Mouse (Mus musculus) adipocyte (in vitro differentiated cells): ENCODE measurements at regions not wholly inside any gene's neighbourhood (a gene's known extent, or its start where the extent isn't known, plus 50 kb on each side); places are given as distances from the start of the nearest gene placed in this dataset.

Experiments
- DNase-seq: peaks from one replicate; pipeline ENCODE4 v3.0.0-alpha.2; 2016; ENCODE audit warnings: low spot score

- DNase-seq: no peak
Observed at GRCm38 (mm10) chr15:62743879-62744278, 1101.1 kb downstream of the Gsdmc2 start.

GRCm38 (mm10) chr15:62740746-62741145 is 1104.2 kb downstream of the Gsdmc2 start:
- DNase-seq: no peak

DNA sequence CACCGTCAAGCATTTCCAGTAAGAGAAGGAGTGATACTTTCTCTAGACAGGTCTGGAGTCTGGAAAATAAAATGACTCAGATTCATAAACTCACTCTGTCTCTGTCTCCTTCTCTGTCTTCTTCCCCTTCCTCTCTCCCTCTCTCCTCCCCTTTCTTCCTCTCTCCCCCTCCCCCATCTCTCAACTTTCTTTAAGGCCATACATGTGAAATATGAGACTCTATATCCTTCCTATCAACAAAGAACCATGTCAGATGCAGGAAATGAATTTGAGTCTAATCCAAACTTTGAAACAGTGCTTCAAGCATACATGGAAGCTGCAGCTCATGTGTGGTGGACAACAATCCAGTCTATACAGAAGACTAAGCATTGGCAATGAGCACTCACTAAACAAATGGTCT is 1109.6 kb downstream of the Gsdmc2 start:
- DNase-seq: no peak

GRCm38 (mm10) chr15:62734900-62735299 is 1110.1 kb downstream of the Gsdmc2 start:
- no peak for DNase-seq

- no peak for DNase-seq
Observed at GRCm38 (mm10) chr15:62730524-62730923, 1114.5 kb downstream of the Gsdmc2 start.

GRCm38 (mm10) chr15:62714265-62714664 is 1130.7 kb downstream of the Gsdmc2 start:
- DNase-seq: no peak

DNA sequence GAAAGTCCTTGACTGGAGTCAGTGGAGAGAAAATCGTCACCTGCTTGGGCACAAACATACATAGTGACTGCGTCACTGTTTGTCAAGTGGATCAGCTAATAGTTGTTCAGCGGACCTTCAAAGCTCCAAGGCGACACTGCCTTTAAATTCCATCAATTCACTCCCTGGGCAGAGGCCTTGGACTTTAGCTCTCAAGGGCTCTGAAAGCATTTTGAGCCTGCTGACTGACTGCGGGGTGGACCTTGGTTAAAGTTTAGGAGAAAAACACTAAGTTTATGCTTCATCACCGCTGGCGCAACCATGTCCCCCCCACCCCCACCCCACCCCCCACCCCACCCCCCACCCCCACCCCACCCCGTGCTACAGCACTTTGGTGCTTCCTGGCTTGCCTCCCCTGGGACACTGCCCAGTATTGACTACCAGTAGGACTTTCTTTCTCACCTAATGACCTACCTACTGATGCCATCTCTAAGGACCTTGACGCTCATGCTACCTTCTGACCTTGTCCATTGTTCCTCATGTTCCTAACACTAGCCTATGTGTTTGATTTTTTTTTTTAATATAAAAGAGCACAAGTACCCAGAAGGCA is 1132.3 kb downstream of the Gsdmc2 start:
- no peak for DNase-seq

GRCm38 (mm10) chr15:62712060-62712542 is 1132.9 kb downstream of the Gsdmc2 start:
- no peak for DNase-seq

GRCm38 (mm10) chr15:62709546-62709945 is 1135.4 kb downstream of the Gsdmc2 start:
- DNase-seq: peak; percentile 40

DNA sequence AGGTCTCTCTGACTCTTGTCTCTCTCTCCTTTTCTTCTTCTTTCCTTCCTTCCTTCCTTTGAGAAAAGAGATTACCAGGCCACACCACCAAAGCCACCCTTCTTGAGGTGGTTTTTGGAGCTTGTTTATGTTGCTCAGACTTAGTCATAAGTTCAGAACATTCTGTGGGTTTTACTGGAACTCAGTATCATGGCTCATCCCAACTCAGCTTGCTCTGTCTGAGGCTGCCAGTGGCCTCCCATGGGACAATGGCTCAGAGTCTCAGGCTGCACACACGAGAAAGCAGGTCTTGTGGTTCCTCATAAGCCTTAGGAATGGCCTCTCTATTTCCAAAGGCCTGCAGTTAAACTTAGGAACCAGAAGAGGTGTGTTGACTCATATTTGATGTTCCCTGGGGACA is 1146.4 kb downstream of the Gsdmc2 start:
- peak; percentile 78 for DNase-seq

DNA sequence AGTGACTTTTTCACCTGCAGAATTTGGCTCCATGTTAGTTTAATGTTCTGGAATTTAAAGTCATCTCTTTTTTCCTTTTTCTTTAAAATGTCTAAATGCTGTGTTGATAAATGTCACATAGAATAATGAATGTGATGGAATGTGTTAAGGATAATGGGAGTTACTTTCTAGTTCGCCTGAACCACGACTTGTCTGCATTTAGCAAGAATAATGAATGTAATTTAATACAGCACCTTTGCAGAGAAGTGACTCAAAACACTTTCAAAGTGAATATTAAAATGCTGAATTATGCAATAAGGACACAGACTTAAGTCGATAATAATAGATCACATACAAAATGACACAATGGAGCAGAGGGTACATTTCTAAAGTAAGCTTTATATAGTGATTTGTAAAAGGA is 1150.2 kb downstream of the Gsdmc2 start:
- DNase-seq: no peak

GRCm38 (mm10) chr15:62693671-62694070 is 1151.3 kb downstream of the Gsdmc2 start:
- DNase-seq: no peak

DNA sequence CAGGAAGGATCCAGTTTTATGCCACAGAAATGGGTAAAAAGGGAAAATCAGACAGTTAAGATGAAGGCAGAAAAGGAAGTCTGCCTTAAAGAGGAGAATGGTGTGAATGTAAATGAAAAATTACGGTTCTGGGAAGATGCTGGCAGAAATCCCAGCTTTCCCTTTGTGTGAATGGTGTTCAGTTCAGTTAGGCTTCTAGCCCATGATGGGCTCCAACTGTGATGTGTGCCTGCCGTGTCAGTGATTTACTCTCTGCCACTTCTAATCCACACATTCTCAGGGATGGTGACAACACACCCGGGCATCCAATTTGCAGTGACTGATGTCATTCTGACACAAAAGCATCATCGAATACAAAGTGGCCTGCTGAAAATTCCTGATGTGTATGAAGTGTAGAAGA is 1171.6 kb downstream of the Gsdmc2 start:
- DNase-seq: no peak

- peak; percentile 78 for DNase-seq
Observed at GRCm38 (mm10) chr15:62670026-62670425, 1175.0 kb downstream of the Gsdmc2 start.

DNA sequence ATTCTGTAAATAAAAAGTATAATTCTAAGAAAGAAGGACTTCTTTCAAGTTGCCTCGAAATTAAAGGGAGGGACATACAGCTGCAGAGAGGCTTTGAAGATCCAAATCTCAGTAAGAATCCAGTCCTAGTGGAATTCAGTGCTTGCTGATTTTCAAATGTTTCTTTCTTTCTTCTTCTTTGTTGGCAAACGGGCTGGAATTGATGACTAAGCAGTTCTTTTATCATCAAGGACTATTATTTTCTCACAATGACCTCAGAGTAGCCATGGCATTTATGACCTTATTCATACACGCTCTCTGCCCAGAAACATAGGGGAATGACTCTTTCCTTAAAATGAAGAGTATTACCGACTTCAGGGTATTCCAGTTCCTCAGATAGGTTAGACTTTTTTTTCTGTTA is 1185.9 kb downstream of the Gsdmc2 start:
- no peak for DNase-seq

DNA sequence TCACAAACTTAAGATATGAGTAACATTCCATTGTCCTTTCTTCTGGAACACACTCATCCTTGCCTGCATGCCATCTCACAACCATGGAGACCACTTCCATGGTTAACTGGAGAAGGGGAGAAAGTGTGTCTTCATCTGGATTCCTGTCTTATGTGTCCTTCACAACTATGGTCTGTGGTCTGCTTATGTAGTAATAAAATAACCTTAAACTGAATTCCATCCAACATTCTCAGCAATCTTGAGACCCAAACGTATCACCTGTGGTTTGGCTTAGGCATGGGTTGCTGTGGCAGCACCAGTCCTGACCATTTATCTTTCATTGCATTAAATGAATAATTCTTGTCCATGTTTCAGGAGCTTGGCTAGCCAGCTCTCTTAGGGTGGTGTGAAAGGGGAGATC is 1186.3 kb downstream of the Gsdmc2 start:
- no peak for DNase-seq

- no peak for DNase-seq
Observed at GRCm38 (mm10) chr15:62646476-62647168, 1198.4 kb downstream of the Gsdmc2 start.

DNA sequence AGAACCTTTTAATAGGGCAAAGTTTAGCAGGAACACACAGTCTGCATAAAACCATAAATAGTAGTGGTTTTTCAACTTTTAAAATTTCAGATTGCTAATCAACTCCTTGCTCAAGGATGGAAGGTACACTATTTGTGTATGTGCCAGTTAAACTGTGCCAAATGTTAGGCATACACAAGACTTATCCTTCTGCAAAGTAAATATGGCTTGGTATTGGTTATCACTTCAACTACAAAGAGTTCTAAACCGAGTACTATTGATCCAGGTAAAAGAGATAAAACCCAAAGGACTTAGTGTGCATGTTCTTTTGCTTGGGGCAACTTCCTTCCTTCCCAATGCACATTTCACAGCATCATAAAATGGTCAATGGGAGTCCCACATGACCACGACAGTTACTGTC is 1200.2 kb downstream of the Gsdmc2 start:
- DNase-seq: no peak

- DNase-seq: no peak
Observed at GRCm38 (mm10) chr15:62644296-62644695, 1200.7 kb downstream of the Gsdmc2 start.

- no peak for DNase-seq
Observed at GRCm38 (mm10) chr15:62641051-62641710, 1203.8 kb downstream of the Gsdmc2 start.

DNA sequence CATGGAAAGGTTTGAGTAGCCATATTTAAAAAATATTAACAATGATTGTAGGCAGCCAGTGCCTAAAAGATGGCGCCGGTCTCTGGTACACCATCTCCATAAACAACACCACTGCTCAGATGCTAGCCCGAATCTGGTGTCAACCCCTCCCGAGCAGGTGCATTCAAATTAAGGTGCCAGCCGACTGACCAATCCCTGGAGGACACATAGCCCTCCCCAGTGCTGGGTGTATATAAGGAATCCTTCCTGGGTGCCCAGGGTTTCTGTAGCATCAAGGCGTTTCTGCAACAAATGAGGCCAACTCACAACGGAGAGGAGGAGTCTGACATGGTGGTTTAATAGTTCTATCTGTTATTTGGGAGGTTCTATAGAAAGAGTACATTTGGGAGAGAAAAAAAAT is 1219.6 kb downstream of the Gsdmc2 start:
- no peak for DNase-seq

DNA sequence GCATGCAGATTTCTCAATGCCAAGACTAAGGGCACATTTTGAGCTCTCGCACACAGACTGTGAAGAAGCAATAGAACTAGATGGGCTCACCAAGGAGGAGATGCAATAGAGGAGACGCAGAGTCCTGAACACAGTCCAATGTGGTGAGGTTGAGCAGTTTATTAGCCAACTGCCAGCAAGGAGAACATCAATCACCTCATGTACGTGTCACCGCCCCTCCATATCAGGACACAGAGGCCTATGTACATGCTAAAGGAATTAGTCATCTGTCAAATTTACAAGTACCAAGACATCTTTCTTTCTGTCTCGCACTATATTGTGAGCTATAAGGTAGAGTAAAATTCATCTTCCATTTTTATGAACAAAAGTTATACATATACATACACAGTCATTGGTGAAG is 1228.9 kb downstream of the Gsdmc2 start:
- peak; percentile 8 for DNase-seq

GRCm38 (mm10) chr15:62596735-62597134 is 1248.2 kb downstream of the Gsdmc2 start:
- DNase-seq: peak; percentile 57
